Mouse (Mus musculus): ENCODE results near the gene Rara. TPM values are rescaled to one million over a fixed set of nuclear protein-coding genes. Genes with fewer than 3 reads are reported as not detected.

The Rara gene
- polyA plus RNA-seq (2012; rRNA removed) = 37.0 and 48.8 TPM in 2 replicates

DNA sequence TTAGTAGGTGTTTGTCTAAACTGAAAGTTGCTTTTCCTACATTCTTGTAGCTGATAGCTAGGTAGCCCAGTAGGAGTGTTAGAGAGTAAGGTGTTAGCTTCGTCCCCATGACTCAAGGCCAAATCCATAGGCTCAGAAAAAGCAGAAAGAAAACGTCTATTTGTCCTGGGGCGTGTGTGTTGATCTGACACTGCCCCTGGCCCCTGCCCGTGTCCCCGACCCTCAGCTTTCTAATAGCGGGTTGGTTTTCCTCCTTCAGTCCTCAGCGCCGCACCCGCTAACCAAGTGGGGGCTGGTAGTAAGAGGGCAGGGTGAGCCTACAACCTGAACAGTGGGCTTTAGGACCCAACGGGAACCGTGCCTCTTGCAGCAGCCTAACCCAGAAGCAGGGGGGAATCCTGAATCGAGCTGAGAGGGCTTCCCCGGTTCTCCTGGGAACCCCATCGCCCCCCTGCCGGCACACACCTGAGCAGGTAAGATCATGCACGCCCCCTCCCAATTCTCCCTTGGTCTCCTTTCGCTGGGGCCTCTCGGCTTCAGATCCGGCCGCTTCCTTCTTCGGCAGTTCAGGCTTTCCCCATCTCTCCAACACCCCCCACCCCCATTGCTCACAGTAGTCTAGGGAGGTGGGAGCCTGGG is at the start of gene Rara:
Gene Rara, plus strand, starts transcription at position 381 of the 639 bp plus-strand sequence.
- peak within 1 kb of the TSS; percentile 57 for H3K4me3 ChIP-seq (ENCODE audit: extremely low read depth, insufficient read depth, insufficient read length)
- TF ChIP-seq POLR2A (IDR thresholded peaks at IDR 0.05; ENCODE audit: low read depth, low read length) (no peak), CTCF (IDR thresholded peaks at IDR 0.05; ENCODE audit: extremely low read depth, insufficient read depth, insufficient read length, insufficient replicate concordance) (no peak)
- no peak within 1 kb of the TSS for H3K27ac ChIP-seq (ENCODE audit: insufficient read depth, low read length)
- DNase-seq (ENCODE audit: low read depth in 1 of 2, low spot score in 2 of 2) = no peak
- H3K4me1 ChIP-seq (ENCODE audit: control insufficient read depth, insufficient read depth, insufficient read length) = peaks cover 37% of the 10 kb centered on the region; the same call in 1 of the 2 replicates
- no peaks in the 10 kb centered on the region for H3K27me3 ChIP-seq (ENCODE audit: control insufficient read depth, insufficient read depth, low read length)
- WGBS = 20% methylated on average over 21 of the region's 21 CpGs
- H3K36me3 ChIP-seq (ENCODE audit: control insufficient read depth, insufficient read depth, low read length) = no peaks in the 10 kb centered on the region

DNA sequence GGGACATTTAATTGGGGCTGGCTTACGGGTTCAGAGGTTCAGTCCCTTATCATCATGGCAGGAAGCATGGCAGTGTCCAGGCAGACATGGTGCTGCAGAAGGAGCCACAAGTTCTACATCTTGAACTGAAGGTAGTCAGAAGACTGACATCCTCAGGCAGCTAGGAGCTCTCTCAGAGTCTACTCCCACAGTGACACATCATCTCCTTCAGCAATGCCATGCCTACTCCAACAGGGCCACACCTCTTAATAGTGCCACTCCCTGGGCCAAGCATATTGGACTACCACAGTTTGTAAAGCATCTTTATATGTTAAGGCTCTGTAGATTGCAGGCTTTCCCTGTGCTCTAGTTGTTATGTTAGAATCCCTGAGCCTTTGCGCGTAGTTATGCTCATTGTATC is 39.9 kb upstream of the Rara start:
- TF ChIP-seq POLR2A (IDR thresholded peaks at IDR 0.05; ENCODE audit: low read depth, low read length) (no peak), CTCF (IDR thresholded peaks at IDR 0.05; ENCODE audit: extremely low read depth, insufficient read depth, insufficient read length, insufficient replicate concordance) (no peak)
- Histone ChIP-seq H3K36me3 (ENCODE audit: control insufficient read depth, insufficient read depth, low read length) (peaks cover 56% of the 10 kb centered on the region), H3K27ac (ENCODE audit: insufficient read depth, low read length) (no peak overlapping the region), H3K4me3 (ENCODE audit: extremely low read depth, insufficient read depth, insufficient read length) (no peak overlapping the region), H3K4me1 (ENCODE audit: control insufficient read depth, insufficient read depth, insufficient read length) (no peaks in the 10 kb centered on the region), H3K27me3 (ENCODE audit: control insufficient read depth, insufficient read depth, low read length) (no peaks in the 10 kb centered on the region)
- WGBS = 95% methylated on average over 3 of the region's 3 CpGs
- no peak for DNase-seq (ENCODE audit: low read depth in 1 of 2, low spot score in 2 of 2)

DNA sequence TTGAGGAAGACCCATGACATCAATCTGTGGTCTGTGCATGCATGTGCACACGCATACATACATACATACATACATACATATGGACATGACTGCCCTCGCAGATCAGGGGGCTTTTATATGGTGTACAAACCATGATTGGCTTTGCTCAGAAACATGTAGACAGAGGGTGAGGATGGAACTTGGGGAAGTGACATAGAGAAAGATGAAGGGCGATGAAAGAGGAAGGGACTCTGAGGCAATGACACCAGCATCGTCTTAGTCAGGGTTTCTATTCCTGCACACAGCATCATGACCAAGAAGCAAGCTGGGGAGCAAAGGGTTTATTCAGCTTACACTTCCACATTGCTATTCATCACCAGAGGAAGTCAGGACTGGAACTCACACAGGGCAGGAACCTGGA is 38.5 kb upstream of the Rara start:
- Histone ChIP-seq H3K36me3 (ENCODE audit: control insufficient read depth, insufficient read depth, low read length) (peaks cover 60% of the 10 kb centered on the region), H3K27me3 (ENCODE audit: control insufficient read depth, insufficient read depth, low read length) (no peaks in the 10 kb centered on the region), H3K27ac (ENCODE audit: insufficient read depth, low read length) (no peak overlapping the region), H3K4me3 (ENCODE audit: extremely low read depth, insufficient read depth, insufficient read length) (no peak overlapping the region), H3K4me1 (ENCODE audit: control insufficient read depth, insufficient read depth, insufficient read length) (no peaks in the 10 kb centered on the region)
- 86% methylated on average over 4 of the region's 4 CpGs for WGBS
- TF ChIP-seq CTCF (IDR thresholded peaks at IDR 0.05; ENCODE audit: extremely low read depth, insufficient read depth, insufficient read length, insufficient replicate concordance) = no peak
- TF ChIP-seq POLR2A (IDR thresholded peaks at IDR 0.05; ENCODE audit: low read depth, low read length) = no peak
- DNase-seq (ENCODE audit: low read depth in 1 of 2, low spot score in 2 of 2) = no peak

DNA sequence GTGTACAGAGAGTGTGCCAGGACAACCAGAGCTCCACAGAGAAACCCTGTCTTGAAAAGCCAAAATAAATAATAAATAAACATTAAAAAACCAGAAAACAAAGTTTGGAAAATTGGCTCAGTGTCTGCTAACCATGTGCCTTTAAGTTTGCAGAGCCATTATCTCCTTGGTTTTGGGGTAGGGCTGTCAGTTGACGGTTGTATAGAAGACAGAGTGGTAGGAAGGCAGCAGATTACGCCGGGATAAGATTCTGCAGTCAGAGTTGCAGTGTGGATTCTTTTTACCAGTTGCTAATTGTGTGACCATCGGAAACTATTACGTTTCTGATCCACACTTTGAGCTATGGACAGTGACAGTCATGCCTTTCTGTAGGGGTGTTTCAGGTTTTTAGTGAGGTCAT is 37.6 kb upstream of the Rara start:
- WGBS = 80% methylated on average over 5 of the region's 5 CpGs
- no peak for DNase-seq (ENCODE audit: low read depth in 1 of 2, low spot score in 2 of 2)
- Histone ChIP-seq H3K27ac (ENCODE audit: insufficient read depth, low read length) (no peak overlapping the region), H3K27me3 (ENCODE audit: control insufficient read depth, insufficient read depth, low read length) (no peaks in the 10 kb centered on the region), H3K36me3 (ENCODE audit: control insufficient read depth, insufficient read depth, low read length) (peaks cover 56% of the 10 kb centered on the region), H3K4me3 (ENCODE audit: extremely low read depth, insufficient read depth, insufficient read length) (no peak overlapping the region), H3K4me1 (ENCODE audit: control insufficient read depth, insufficient read depth, insufficient read length) (no peaks in the 10 kb centered on the region)
- TF ChIP-seq POLR2A (IDR thresholded peaks at IDR 0.05; ENCODE audit: low read depth, low read length) = no peak
- TF ChIP-seq CTCF (IDR thresholded peaks at IDR 0.05; ENCODE audit: extremely low read depth, insufficient read depth, insufficient read length, insufficient replicate concordance) = no peak

DNA sequence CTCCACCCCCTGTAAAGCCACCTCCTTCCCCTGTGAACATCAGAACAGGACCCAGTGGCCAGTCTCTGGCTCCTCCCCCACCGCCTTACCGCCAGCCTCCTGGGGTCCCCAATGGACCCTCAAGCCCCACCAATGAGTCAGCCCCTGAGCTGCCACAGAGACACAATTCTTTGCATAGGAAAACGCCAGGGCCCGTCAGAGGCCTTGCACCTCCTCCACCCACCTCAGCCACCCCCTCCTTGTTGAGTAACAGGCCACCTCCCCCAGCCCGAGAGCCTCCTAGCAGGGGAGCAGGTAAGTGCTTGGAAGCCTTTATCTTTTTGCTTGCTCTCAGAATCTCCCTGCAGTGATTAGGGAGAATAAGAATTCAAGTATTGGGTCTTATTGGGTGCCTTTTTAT is 35.2 kb upstream of the Rara start:
- no peak for DNase-seq (ENCODE audit: low read depth in 1 of 2, low spot score in 2 of 2)
- Histone ChIP-seq H3K4me3 (ENCODE audit: extremely low read depth, insufficient read depth, insufficient read length) (no peak overlapping the region), H3K36me3 (ENCODE audit: control insufficient read depth, insufficient read depth, low read length) (peaks cover 52% of the 10 kb centered on the region), H3K27me3 (ENCODE audit: control insufficient read depth, insufficient read depth, low read length) (no peaks in the 10 kb centered on the region), H3K4me1 (ENCODE audit: control insufficient read depth, insufficient read depth, insufficient read length) (no peaks in the 10 kb centered on the region), H3K27ac (ENCODE audit: insufficient read depth, low read length) (no peak overlapping the region)
- no peak for TF ChIP-seq POLR2A (IDR thresholded peaks at IDR 0.05; ENCODE audit: low read depth, low read length)
- no peak for TF ChIP-seq CTCF (IDR thresholded peaks at IDR 0.05; ENCODE audit: extremely low read depth, insufficient read depth, insufficient read length, insufficient replicate concordance)
- WGBS = 94% methylated on average over 5 of the region's 5 CpGs

DNA sequence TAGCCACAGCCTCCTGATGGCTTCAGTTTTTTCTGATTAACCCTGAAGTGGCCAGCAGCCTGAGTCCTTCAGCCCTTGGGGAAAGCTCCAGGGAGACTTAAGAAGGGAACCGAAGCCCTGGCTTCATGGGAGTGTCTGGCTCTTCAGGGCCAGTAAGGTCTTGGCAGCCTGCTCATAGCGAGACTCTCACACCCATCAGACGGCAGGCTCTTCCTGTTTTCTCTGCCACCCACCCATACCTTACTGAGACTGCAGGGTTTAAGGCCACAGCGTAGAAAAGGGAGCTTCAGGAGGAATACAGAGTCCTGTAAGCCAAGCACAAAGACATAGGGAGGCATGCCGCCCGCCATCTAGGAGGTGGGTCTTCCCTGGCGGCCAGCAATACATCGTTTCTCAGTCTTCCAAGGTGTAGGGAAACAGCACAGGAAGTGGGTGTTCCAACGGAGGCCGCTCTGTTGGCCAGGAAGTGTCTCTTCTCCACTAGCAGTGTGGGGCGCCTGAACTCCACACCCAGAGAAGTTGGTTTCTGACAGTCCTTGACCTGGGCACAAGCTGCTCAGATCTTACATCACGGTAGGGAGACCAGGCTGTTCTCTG is 27.0 kb upstream of the Rara start:
- Histone ChIP-seq H3K27me3 (ENCODE audit: control insufficient read depth, insufficient read depth, low read length) (no peaks in the 10 kb centered on the region), H3K4me3 (ENCODE audit: extremely low read depth, insufficient read depth, insufficient read length) (no peak overlapping the region), H3K36me3 (ENCODE audit: control insufficient read depth, insufficient read depth, low read length) (peaks cover 34% of the 10 kb centered on the region), H3K27ac (ENCODE audit: insufficient read depth, low read length) (peak overlapping the region; percentile 49), H3K4me1 (ENCODE audit: control insufficient read depth, insufficient read depth, insufficient read length) (peaks cover 2% of the 10 kb centered on the region; the same call in 1 of the 2 replicates)
- no peak for DNase-seq (ENCODE audit: low read depth in 1 of 2, low spot score in 2 of 2)
- 21% methylated on average over 12 of the region's 12 CpGs for WGBS
- TF ChIP-seq POLR2A (IDR thresholded peaks at IDR 0.05; ENCODE audit: low read depth, low read length) (no peak), CTCF (IDR thresholded peaks at IDR 0.05; ENCODE audit: extremely low read depth, insufficient read depth, insufficient read length, insufficient replicate concordance) (no peak)

Data from spleen, adult 2 months (tissue).